Mouse (Mus musculus) cerebellum, postnatal 10 days (tissue): ENCODE data around the gene Traf1.

Experiments
- DNase-seq, 2 experiments: peaks; one replicate each; pipeline ENCODE4 v3.0.0; 2021; ENCODE audit warnings: mixed read lengths in 2 of 2

Traf1 gene

GRCm38 (mm10) chr2:34899682-34900081, 61.9 kb downstream of the Traf1 start:
- DNase-seq = peak; percentile 52 to 59

- DNase-seq = peak; percentile 57 to 73
These were observed 63.8 kb downstream of the Traf1 start for GRCm38 (mm10) chr2:34897820-34898219.

- DNase-seq = peak; percentile 73 to 78
These were observed 64.6 kb downstream of the Traf1 start for GRCm38 (mm10) chr2:34896821-34897460.

GRCm38 (mm10) chr2:34895503-34896113, 66.0 kb downstream of the Traf1 start:
- DNase-seq = no peak

- no peak for DNase-seq
These were observed 67.6 kb downstream of the Traf1 start for GRCm38 (mm10) chr2:34893950-34894349.
